Mouse (Mus musculus) spleen, adult 2 months (tissue): ENCODE measurements around the gene Abcc1.

Source experiments
- CTCF ChIP-seq: fragments of 200-500 bp; IDR thresholded peaks from 2 replicates; pipeline ENCODE4 v1.5.1; 2011; ENCODE audit warnings: mild to moderate bottlenecking, inconsistent platforms; ENCODE audit not compliant: insufficient read depth, insufficient read length, insufficient replicate concordance; ENCODE audit errors: extremely low read depth
- POLR2A ChIP-seq: fragments of 200-500 bp; IDR thresholded peaks from 2 replicates; pipeline ENCODE4 v1.6.1; 2011; ENCODE audit warnings: low read depth, low read length, inconsistent platforms

- TF ChIP-seq CTCF (no peak), POLR2A (no peak)
Measured at GRCm38 (mm10) chr16:14409124-14409523, 47.8 kb downstream of the Abcc1 start.
